Mouse (Mus musculus) myocyte (in vitro differentiated cells): ENCODE measurements around the gene Oosp1. TPM values are rescaled to one million over a fixed set of nuclear protein-coding genes. Genes with fewer than 3 reads are reported as not detected.

Experiments used
- H3K27me3 ChIP-seq: one replicate; pipeline ENCODE4 v1.6.1; 2011; ENCODE audit not compliant: control insufficient read depth, insufficient read depth, insufficient read length
- H3K36me3 ChIP-seq: one replicate; pipeline ENCODE4 v1.6.1; 2011; ENCODE audit not compliant: control insufficient read depth, insufficient read depth
- H3K4me2 ChIP-seq: one replicate; pipeline ENCODE4 v1.6.1; 2011; ENCODE audit warnings: low read depth, control low read depth
- H3K4me3 ChIP-seq: one replicate; pipeline ENCODE4 v1.5.1; 2011; ENCODE audit warnings: mild to moderate bottlenecking, control low read depth, moderate library complexity
- H3K79me2 ChIP-seq: one replicate; pipeline ENCODE4 v1.6.1; 2011; ENCODE audit not compliant: control insufficient read depth, insufficient read depth
- H3ac ChIP-seq: one replicate; pipeline ENCODE4 v1.6.1; 2011; ENCODE audit not compliant: control insufficient read depth, insufficient read length
- CEBPB ChIP-seq: IDR thresholded peaks from 2 replicates; pipeline ENCODE4 v1.6.1; 2011; ENCODE audit warnings: mild to moderate bottlenecking, moderate library complexity; ENCODE audit not compliant: poor library complexity, insufficient read depth, severe bottlenecking
- E2F4 ChIP-seq: IDR thresholded peaks from one replicate; pipeline ENCODE4 v1.6.1; 2011; ENCODE audit warnings: mild to moderate bottlenecking, control low read depth, moderate library complexity; ENCODE audit not compliant: insufficient read depth
- MAX ChIP-seq: IDR thresholded peaks from one replicate; pipeline ENCODE4 v1.6.1; 2011; ENCODE audit warnings: low read depth, mild to moderate bottlenecking, control low read depth
- MYOD1 ChIP-seq, 3 experiments: IDR thresholded peaks; one replicate each; pipeline ENCODE4 v1.6.1; 2011; ENCODE audit warnings: control low read depth in 2 of 3, low read depth in 2 of 3, mild to moderate bottlenecking in 2 of 3, moderate library complexity in 1 of 3; ENCODE audit not compliant: insufficient read length in 2 of 3, control insufficient read depth in 1 of 3
- MYOG ChIP-seq, 3 experiments: IDR thresholded peaks; one replicate each; pipeline ENCODE4 v1.6.1; 2011; ENCODE audit warnings: control low read depth in 2 of 3, low read depth in 2 of 3, mild to moderate bottlenecking in 2 of 3; ENCODE audit not compliant: insufficient read length in 2 of 3, control insufficient read depth in 1 of 3, insufficient read depth in 1 of 3
- POLR2A ChIP-seq: IDR thresholded peaks from one replicate; pipeline ENCODE4 v1.6.1; 2011; ENCODE audit warnings: low read depth, mild to moderate bottlenecking, control low read depth, moderate library complexity; ENCODE audit not compliant: insufficient read length
- POLR2AphosphoS2 ChIP-seq: IDR thresholded peaks from one replicate; pipeline ENCODE4 v1.6.1; 2011; ENCODE audit warnings: low read depth, control low read depth; ENCODE audit not compliant: insufficient read length
- REST ChIP-seq: IDR thresholded peaks from one replicate; pipeline ENCODE4 v1.6.1; 2011; ENCODE audit warnings: mild to moderate bottlenecking, control low read depth, moderate library complexity; ENCODE audit not compliant: insufficient read depth, insufficient read length
- SRF ChIP-seq: IDR thresholded peaks from one replicate; pipeline ENCODE4 v1.6.1; 2011; ENCODE audit warnings: low read depth; ENCODE audit not compliant: control insufficient read depth, insufficient read length
- TCF12 ChIP-seq: IDR thresholded peaks from one replicate; pipeline ENCODE4 v1.6.1; 2011; ENCODE audit warnings: mild to moderate bottlenecking, control low read depth; ENCODE audit not compliant: poor library complexity, insufficient read depth, severe bottlenecking
- TCF3 ChIP-seq: IDR thresholded peaks from one replicate; pipeline ENCODE4 v1.6.1; 2011; ENCODE audit warnings: low read depth, control low read depth; ENCODE audit not compliant: insufficient read length
- USF1 ChIP-seq: IDR thresholded peaks from one replicate; pipeline ENCODE4 v1.6.1; 2011; ENCODE audit warnings: low read depth, mild to moderate bottlenecking, control low read depth, moderate library complexity
- polyA plus RNA-seq: library from polyadenylated mRNA; unstranded; fragments of >200 nt; fragmentation: generic; extraction: Trizol; gene quantifications from one replicate; pipeline ENCODE4 v1.2.1, GENCODE M21; 2012; ENCODE audit warnings: missing spikeins

The Oosp1 gene
- polyA plus RNA-seq, 1 experiment: not detected

DNA sequence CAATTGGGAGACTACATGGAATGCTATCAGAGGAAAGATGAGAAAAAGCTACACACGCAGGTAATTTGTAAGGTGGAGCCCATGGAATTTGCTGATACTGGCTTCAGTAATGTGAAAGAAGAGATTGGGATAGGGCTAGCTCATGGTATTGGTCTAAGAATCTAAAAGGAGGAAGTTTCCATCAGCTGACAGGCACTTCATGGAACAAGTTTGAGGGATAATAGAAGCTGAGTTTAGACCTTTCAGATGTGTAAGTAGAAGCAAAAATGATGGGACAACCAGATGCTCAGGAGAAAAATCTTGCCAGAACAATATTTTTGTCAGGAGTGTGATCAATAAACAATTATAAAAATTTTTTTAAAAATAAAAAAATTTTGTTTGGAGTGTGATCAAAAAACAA, 57.2 kb downstream of the Oosp1 start:
- H3K4me3 ChIP-seq: no peak overlapping the region
- TF ChIP-seq POLR2AphosphoS2: no peak
- TF ChIP-seq MAX: no peak
- TF ChIP-seq TCF12: no peak
- no peak for TF ChIP-seq MYOD1 (IDR thresholded peaks at IDR 0.05; ENCODE audit: control insufficient read depth in 1 of 3, insufficient read length in 2 of 3, low read depth in 2 of 3)
- no peak for TF ChIP-seq E2F4
- TF ChIP-seq MYOG (IDR thresholded peaks at IDR 0.05; ENCODE audit: control insufficient read depth in 1 of 3, insufficient read depth in 1 of 3, insufficient read length in 2 of 3, low read depth in 2 of 3): no peak
- TF ChIP-seq POLR2A: no peak
- no peak for TF ChIP-seq TCF3
- no peak for TF ChIP-seq USF1
- no peak for TF ChIP-seq CEBPB
- no peak for TF ChIP-seq SRF
- no peak for TF ChIP-seq REST
- H3K27me3 ChIP-seq: no peaks in the 10 kb centered on the region
- no peak overlapping the region for H3K4me2 ChIP-seq
- no peak overlapping the region for H3ac ChIP-seq
- H3K79me2 ChIP-seq: no peaks in the 10 kb centered on the region
- H3K36me3 ChIP-seq: no peaks in the 10 kb centered on the region

- Histone ChIP-seq H3K4me2 (no peak overlapping the region), H3K79me2 (no peaks in the 10 kb centered on the region), H3K36me3 (no peaks in the 10 kb centered on the region), H3K4me3 (no peak overlapping the region), H3K27me3 (no peaks in the 10 kb centered on the region), H3ac (no peak overlapping the region)
- no peak for TF ChIP-seq MAX
- no peak for TF ChIP-seq USF1
- TF ChIP-seq POLR2A: no peak
- no peak for TF ChIP-seq CEBPB
- no peak for TF ChIP-seq SRF
- no peak for TF ChIP-seq POLR2AphosphoS2
- no peak for TF ChIP-seq MYOG (IDR thresholded peaks at IDR 0.05; ENCODE audit: control insufficient read depth in 1 of 3, insufficient read depth in 1 of 3, insufficient read length in 2 of 3, low read depth in 2 of 3)
- no peak for TF ChIP-seq REST
- TF ChIP-seq TCF3: no peak
- no peak for TF ChIP-seq MYOD1 (IDR thresholded peaks at IDR 0.05; ENCODE audit: control insufficient read depth in 1 of 3, insufficient read length in 2 of 3, low read depth in 2 of 3)
- TF ChIP-seq TCF12: no peak
- no peak for TF ChIP-seq E2F4
Measured at GRCm38 (mm10) chr19:11625231-11625630, 65.7 kb downstream of the Oosp1 start.

GRCm38 (mm10) chr19:11624800-11625199, 66.2 kb downstream of the Oosp1 start:
- H3K36me3 ChIP-seq: no peaks in the 10 kb centered on the region
- H3K27me3 ChIP-seq: no peaks in the 10 kb centered on the region
- H3K79me2 ChIP-seq: no peaks in the 10 kb centered on the region
- no peak overlapping the region for H3K4me2 ChIP-seq
- TF ChIP-seq POLR2AphosphoS2: no peak
- H3K4me3 ChIP-seq: no peak overlapping the region
- no peak overlapping the region for H3ac ChIP-seq

GRCm38 (mm10) chr19:11623551-11623950, 67.4 kb downstream of the Oosp1 start, which contains the start of gene Ms4a2:
TSS of gene Ms4a2 (minus strand) at chr19:11623719.
- H3K4me2 ChIP-seq: no peak within 1 kb of the TSS
- no peaks in the 10 kb centered on the region for H3K27me3 ChIP-seq
- H3K79me2 ChIP-seq: no peaks in the 10 kb centered on the region
- TF ChIP-seq TCF3 (no peak), SRF (no peak), CEBPB (no peak), TCF12 (no peak), USF1 (no peak), E2F4 (no peak), POLR2AphosphoS2 (no peak), MAX (no peak), POLR2A (no peak), MYOD1 (IDR thresholded peaks at IDR 0.05; ENCODE audit: control insufficient read depth in 1 of 3, insufficient read length in 2 of 3, low read depth in 2 of 3) (no peak), MYOG (IDR thresholded peaks at IDR 0.05; ENCODE audit: control insufficient read depth in 1 of 3, insufficient read depth in 1 of 3, insufficient read length in 2 of 3, low read depth in 2 of 3) (no peak), REST (no peak)
- H3K36me3 ChIP-seq: no peaks in the 10 kb centered on the region
- no peak within 1 kb of the TSS for H3ac ChIP-seq
- no peak within 1 kb of the TSS for H3K4me3 ChIP-seq

- Histone ChIP-seq H3K79me2 (no peaks in the 10 kb centered on the region), H3K4me2 (no peak overlapping the region), H3ac (no peak overlapping the region), H3K4me3 (no peak overlapping the region), H3K27me3 (no peaks in the 10 kb centered on the region), H3K36me3 (no peaks in the 10 kb centered on the region)
- no peak for TF ChIP-seq TCF12
- TF ChIP-seq POLR2A: no peak
- no peak for TF ChIP-seq SRF
- no peak for TF ChIP-seq POLR2AphosphoS2
- no peak for TF ChIP-seq TCF3
- no peak for TF ChIP-seq CEBPB
- TF ChIP-seq MYOG (IDR thresholded peaks at IDR 0.05; ENCODE audit: control insufficient read depth in 1 of 3, insufficient read depth in 1 of 3, insufficient read length in 2 of 3, low read depth in 2 of 3): no peak
- TF ChIP-seq E2F4: no peak
Measured at GRCm38 (mm10) chr19:11617983-11618382, 73.0 kb downstream of the Oosp1 start.

Other genes with a start within 250 kb of the Oosp1 start
- not detected for gene Ms4a4b, start 247.6 kb downstream of the Oosp1 start, polyA plus RNA-seq
- not detected for gene Ms4a6c, start 221.8 kb downstream of the Oosp1 start, polyA plus RNA-seq
- not detected for gene Gm8369, start 205.2 kb downstream of the Oosp1 start, polyA plus RNA-seq
- gene Ms4a6b, start 174.6 kb downstream of the Oosp1 start, polyA plus RNA-seq: not detected
- 0.08 TPM for gene Ms4a4d, start 154.3 kb downstream of the Oosp1 start, polyA plus RNA-seq
- 0.08 TPM for gene Ms4a6d, start 86.3 kb downstream of the Oosp1 start, polyA plus RNA-seq
- not detected for gene Ms4a2, start 67.4 kb downstream of the Oosp1 start, polyA plus RNA-seq
- not detected for gene Ms4a3, start 50.3 kb downstream of the Oosp1 start, polyA plus RNA-seq
- gene Oosp2, start 30.6 kb downstream of the Oosp1 start, polyA plus RNA-seq: not detected
- not detected for gene Oosp3, start 5.9 kb upstream of the Oosp1 start, polyA plus RNA-seq
- gene Gif, start 56.4 kb upstream of the Oosp1 start, polyA plus RNA-seq: not detected
- gene Mrpl16, start 79.2 kb upstream of the Oosp1 start, polyA plus RNA-seq: 47.9 TPM
- gene Stx3, start 128.3 kb upstream of the Oosp1 start, polyA plus RNA-seq: 3.3 TPM
- gene Olfr1417, start 148.1 kb upstream of the Oosp1 start, polyA plus RNA-seq: not detected
- gene Olfr1418, start 169.9 kb upstream of the Oosp1 start, polyA plus RNA-seq: not detected
- gene Olfr1419, start 184.0 kb upstream of the Oosp1 start, polyA plus RNA-seq: not detected
- gene Olfr1420, start 195.4 kb upstream of the Oosp1 start, polyA plus RNA-seq: not detected
- gene Patl1, start 221.2 kb upstream of the Oosp1 start, polyA plus RNA-seq: 13.9 TPM